Mouse (Mus musculus) monocyte, adult 59 days (primary cell): ENCODE measurements around the gene Setd1a. TPM values are rescaled to one million over a fixed set of nuclear protein-coding genes. Genes with fewer than 3 reads are reported as not detected.

Experiments used
- total RNA-seq, 2 experiments: library from RNA; stranded (reverse); gene quantifications; one replicate each; pipeline ENCODE4 v1.2.4; 2023

Setd1a gene
- 10 to 100 TPM; 45.6 to 53.7 TPM for total RNA-seq

GRCm38 (mm10) chr7:127776426-127776825 lies at the start of gene Setd1a:
TSS of gene Setd1a (plus strand) at chr7:127776670.

GRCm38 (mm10) chr7:127732066-127732465 lies 44.4 kb upstream of the Setd1a start, which contains the start of gene Ctf2:
TSS of gene Ctf2 (minus strand) at chr7:127732166.

GRCm38 (mm10) chr7:127744366-127745045 lies 32.0 kb upstream of the Setd1a start, which contains the start of gene Fbxl19:
TSS of gene Fbxl19 (plus strand) at chr7:127744543.

GRCm38 (mm10) chr7:127769651-127770038 lies 6.8 kb upstream of the Setd1a start, which contains the start of gene Orai3:
TSS of gene Orai3 (plus strand) at chr7:127769815.

GRCm38 (mm10) chr7:127785308-127785707 lies 8.8 kb downstream of the Setd1a start, which contains the start of gene Gm49388:
TSS of gene Gm49388 (plus strand) at chr7:127785608.

GRCm38 (mm10) chr7:127800435-127801009 lies 24.1 kb downstream of the Setd1a start, which contains the start of gene Hsd3b7:
TSS of gene Hsd3b7 (plus strand) at chr7:127800604.

GRCm38 (mm10) chr7:127824176-127824871 lies 47.9 kb downstream of the Setd1a start, which contains the start of the genes Stx4a and Stx1b:
TSS of gene Stx4a (plus strand) at chr7:127824294.
TSS of gene Stx1b (minus strand) at chr7:127824549.

Other genes with a start within 250 kb of the Setd1a start
- gene Tmem265, start 215.3 kb upstream of the Setd1a start, total RNA-seq, result not detected
- gene Phkg2, start 203.3 kb upstream of the Setd1a start, total RNA-seq, result 10 to 100 TPM; 83.2 to 90.2 TPM
- gene Ccdc189, start 188.1 kb upstream of the Setd1a start, total RNA-seq, result 1 to 10 TPM in 1 of 2 experiments, not detected in 1; 1.2 TPM
- 10 to 100 TPM; 70.9 to 74.4 TPM for gene Rnf40, start 187.9 kb upstream of the Setd1a start, total RNA-seq
- 1 to 10 TPM; 4.9 to 6.7 TPM for gene Zfp629, start 160.9 kb upstream of the Setd1a start, total RNA-seq
- 10 to 100 TPM; 38.5 to 43.9 TPM for gene Bcl7c, start 67.7 kb upstream of the Setd1a start, total RNA-seq
- gene Ctf1, start 63.9 kb upstream of the Setd1a start, total RNA-seq, result not detected
- not detected for gene Ctf2, start 44.5 kb upstream of the Setd1a start, total RNA-seq
- 10 to 100 TPM in 1 of 2 experiments, 1 to 10 TPM in 1; 9.8 to 11.1 TPM for gene Fbxl19, start 32.1 kb upstream of the Setd1a start, total RNA-seq
- 10 to 100 TPM; 52.5 to 54.7 TPM for gene Orai3, start 6.9 kb upstream of the Setd1a start, total RNA-seq
- gene Gm49388, start 8.9 kb downstream of the Setd1a start, total RNA-seq, result not detected
- 10 to 100 TPM; 26.3 to 30.0 TPM for gene Hsd3b7, start 23.9 kb downstream of the Setd1a start, total RNA-seq
- 100 to 1,000 TPM; 136 to 139 TPM for gene Stx4a, start 47.6 kb downstream of the Setd1a start, total RNA-seq
- under 1 TPM in 1 of 2 experiments, not detected in 1; 0.13 TPM for gene Stx1b, start 47.9 kb downstream of the Setd1a start, total RNA-seq
- gene Zfp646, start 99.6 kb downstream of the Setd1a start, total RNA-seq, result 10 to 100 TPM; 48.4 to 48.8 TPM
- 1 to 10 TPM; 7.6 to 9.2 TPM for gene Zfp668, start 100.2 kb downstream of the Setd1a start, total RNA-seq
- 1 to 10 TPM; 1.0 to 1.3 TPM for gene Prss53, start 114.3 kb downstream of the Setd1a start, total RNA-seq
- not detected for gene Gm21974, start 118.8 kb downstream of the Setd1a start, total RNA-seq
- gene Vkorc1, start 118.9 kb downstream of the Setd1a start, total RNA-seq, result 10 to 100 TPM; 19.8 to 22.4 TPM
- gene Bckdk, start 127.4 kb downstream of the Setd1a start, total RNA-seq, result 10 to 100 TPM; 28.2 to 30.0 TPM
- 10 to 100 TPM; 28.7 to 31.1 TPM for gene Kat8, start 135.8 kb downstream of the Setd1a start, total RNA-seq
- not detected for gene Prss8, start 153.4 kb downstream of the Setd1a start, total RNA-seq
- gene Prss36, start 170.1 kb downstream of the Setd1a start, total RNA-seq, result 1 to 10 TPM in 1 of 2 experiments, under 1 TPM in 1; 0.70 to 1.4 TPM
- 100 to 1,000 TPM; 505 to 623 TPM for gene Fus, start 190.8 kb downstream of the Setd1a start, total RNA-seq
- 10 to 100 TPM; 60.4 to 89.0 TPM for gene Pycard, start 217.2 kb downstream of the Setd1a start, total RNA-seq
- gene Trim72, start 227.3 kb downstream of the Setd1a start, total RNA-seq, result under 1 TPM in 1 of 2 experiments, not detected in 1; 0.64 TPM